Mouse (Mus musculus) brown adipose tissue, adult 24 weeks (tissue): Measurements from ENCODE around the gene Trim28. TPM values are rescaled to one million over a fixed set of nuclear protein-coding genes. Genes with fewer than 3 reads are reported as not detected.
"Not testable (repeated sequence)": the region's sequence is repeated elsewhere in the genome, so short reads cannot be mapped to it uniquely, and the experiment has no call there.

ENCODE experiments used
- H3K27ac ChIP-seq: fragments of 200-500 bp; replicated peaks from 2 replicates; pipeline ENCODE4 v1.5.1; 2012; ENCODE audit warnings: low read depth, mild to moderate bottlenecking, low read length
- H3K4me1 ChIP-seq: fragments of 200-500 bp; 2 replicates; pipeline ENCODE4 v1.6.1; 2012; ENCODE audit warnings: low read length, mixed read lengths; ENCODE audit not compliant: control insufficient read depth, insufficient read depth, insufficient read length
- H3K4me3 ChIP-seq: fragments of 200-500 bp; 2 replicates; pipeline ENCODE4 v1.5.1; 2012; ENCODE audit warnings: low read depth, mild to moderate bottlenecking, low read length, moderate library complexity; ENCODE audit not compliant: insufficient read depth
- polyA plus RNA-seq: library from polyadenylated mRNA; stranded (reverse); fragments of >200 nt; gene quantifications from 2 replicates; pipeline ENCODE4 v1.2.4, GENCODE M21; 2012; ENCODE audit not compliant: missing spikeins, insufficient read depth, insufficient read length

Gene Trim28
- polyA plus RNA-seq, 1 experiment, result 39.4 TPM

DNA sequence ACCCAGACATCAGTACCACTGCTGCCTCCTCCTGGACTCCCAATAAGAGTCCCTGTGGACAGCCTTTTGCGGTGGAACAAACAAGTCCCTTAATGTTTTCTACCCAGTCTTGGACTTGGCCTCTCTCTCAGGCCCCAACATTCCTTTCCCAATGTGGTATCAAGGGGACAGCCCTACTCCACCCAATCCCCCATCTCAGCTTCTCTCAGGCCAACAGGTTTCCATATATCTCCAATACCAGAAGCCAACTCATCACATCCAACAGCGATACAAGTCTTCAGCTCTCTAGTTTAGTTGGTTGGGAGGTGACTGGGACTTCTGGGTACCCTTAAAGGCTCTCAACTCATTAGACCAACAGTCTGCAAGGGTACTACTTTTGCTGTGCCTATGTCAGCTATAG is 54.6 kb downstream of the Trim28 start:
- Histone ChIP-seq H3K4me3 (no peak overlapping the region), H3K27ac (no peak overlapping the region)

DNA sequence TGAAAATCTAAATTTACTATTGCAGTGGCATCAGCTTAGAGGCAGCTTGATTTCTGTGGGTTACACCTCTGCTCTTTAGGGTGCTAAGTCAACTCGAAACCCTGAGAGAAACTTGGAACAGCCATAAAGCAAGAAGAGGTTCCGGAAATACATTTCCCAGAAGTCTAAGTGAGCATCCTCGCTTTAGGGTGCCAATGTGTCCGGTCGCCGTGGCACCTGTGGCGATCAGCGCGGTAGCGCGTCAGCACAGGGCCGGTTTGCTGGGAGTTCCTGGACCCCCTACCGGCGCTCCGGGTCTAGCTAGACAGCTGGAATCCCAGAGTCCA is 55.0 kb downstream of the Trim28 start:
- H3K4me3 ChIP-seq, result peak overlapping the region; percentile 85
- H3K4me1 ChIP-seq, result no peaks in the 10 kb centered on the region
- H3K27ac ChIP-seq, result no peak overlapping the region

More for the DNA sequence above, 54.6 kb downstream of the Trim28 start:
- H3K4me1 ChIP-seq, result no peaks in the 10 kb centered on the region

DNA sequence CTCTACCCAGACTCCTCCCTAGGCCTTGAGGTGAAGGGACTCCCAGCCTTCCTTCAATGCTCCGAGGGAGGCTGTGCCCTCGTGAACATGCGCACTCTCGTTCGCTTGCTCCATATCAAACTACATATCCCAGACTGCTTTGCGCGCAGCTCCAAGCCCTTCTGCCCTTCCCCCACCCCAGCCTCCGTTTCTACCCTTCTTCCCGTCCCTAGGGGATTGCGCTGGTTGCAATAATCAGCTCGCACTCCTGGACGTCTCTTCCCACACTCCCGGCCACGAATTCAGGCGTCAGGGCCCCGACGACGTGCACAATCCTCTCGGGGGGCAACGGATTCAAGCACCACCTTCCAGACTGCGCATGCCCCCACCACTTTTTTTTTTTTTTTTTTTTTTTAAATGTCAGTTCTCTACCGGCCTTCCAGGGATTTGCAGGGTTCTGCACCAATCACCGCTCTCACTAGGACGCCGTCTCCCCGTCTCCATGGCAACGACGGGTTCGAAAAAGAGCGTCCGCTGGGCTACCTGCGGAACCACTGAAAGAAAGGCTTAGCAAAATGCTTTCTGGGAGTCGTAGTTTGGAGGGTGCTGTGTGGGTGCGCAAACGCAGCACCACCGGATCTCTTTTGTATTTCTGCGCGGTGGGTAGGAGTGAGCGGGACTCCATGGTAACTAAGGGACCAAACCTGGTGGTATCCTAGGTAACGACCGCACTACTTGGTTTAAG is 55.5 kb downstream of the Trim28 start, which contains the start of gene Mzf1:
TSS of gene Mzf1 (minus strand) at position 478 of the 724 bp plus-strand sequence.
- H3K27ac ChIP-seq, result peak within 1 kb of the TSS; percentile 65; the same call in 1 of the 2 replicates
- peak within 1 kb of the TSS; percentile 85 for H3K4me3 ChIP-seq
- H3K4me1 ChIP-seq, result no peaks in the 10 kb centered on the region

DNA sequence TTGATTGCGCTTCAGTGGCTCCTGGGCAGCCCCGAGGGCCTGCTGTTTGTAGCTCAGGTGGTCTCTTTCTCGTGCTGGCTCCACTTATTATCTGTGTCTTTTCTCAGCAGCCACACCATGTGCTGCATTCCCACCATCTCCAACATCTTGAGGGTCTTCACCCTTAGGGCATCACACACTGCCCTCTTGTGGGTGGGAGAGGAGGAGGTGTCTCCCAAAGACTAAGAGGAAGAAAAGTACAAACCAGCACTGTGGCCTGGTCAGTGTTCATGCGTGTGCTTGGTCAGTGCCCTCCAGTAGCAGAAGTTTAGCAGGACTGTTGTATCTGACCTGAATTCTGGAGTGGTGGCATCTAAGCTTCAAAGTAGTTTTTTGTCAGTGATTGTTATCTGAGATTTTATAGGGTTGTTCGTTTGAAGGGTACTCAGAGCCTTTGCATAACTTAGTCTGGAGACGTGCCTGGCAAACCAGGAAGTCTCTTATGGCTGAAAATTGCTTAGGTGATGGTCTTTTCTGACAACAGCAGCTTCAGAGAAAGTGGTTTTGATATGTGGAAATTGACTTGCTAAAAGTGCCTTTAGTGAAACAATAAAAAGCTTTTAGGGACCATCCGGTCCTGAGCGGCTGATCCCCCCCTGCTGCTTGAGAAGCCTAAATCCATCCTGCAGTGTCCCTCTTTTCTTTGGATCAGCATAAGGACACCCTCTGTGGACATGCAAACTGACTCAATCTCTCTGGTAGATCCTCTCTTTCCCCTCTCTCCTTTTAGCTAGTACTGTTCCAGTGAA is 58.2 kb downstream of the Trim28 start:
- no peak overlapping the region for H3K27ac ChIP-seq
- H3K4me3 ChIP-seq, result no peak overlapping the region
- H3K4me1 ChIP-seq, result no peaks in the 10 kb centered on the region

DNA sequence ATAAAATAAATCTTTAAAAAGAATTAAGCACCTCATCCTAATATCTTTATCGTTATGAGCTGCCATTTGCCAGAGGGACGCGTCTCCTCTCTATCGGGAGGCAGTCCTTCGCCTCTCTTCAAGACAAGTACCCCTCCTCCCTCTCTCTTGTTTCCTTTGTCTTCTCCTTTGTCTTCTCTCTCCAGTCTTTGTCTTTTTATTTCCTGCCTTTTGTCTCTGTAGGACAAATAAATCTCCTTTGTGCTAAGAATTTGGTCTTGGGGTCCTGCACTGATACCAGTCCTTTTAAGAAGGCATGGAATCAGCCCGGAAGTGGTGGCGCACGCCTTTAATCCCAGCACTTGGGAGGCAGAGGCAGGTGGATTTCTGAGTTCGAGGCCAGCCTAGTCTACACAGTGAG is 60.6 kb downstream of the Trim28 start:
- Histone ChIP-seq H3K4me1 (no peaks in the 10 kb centered on the region), H3K27ac (no peak overlapping the region)

DNA sequence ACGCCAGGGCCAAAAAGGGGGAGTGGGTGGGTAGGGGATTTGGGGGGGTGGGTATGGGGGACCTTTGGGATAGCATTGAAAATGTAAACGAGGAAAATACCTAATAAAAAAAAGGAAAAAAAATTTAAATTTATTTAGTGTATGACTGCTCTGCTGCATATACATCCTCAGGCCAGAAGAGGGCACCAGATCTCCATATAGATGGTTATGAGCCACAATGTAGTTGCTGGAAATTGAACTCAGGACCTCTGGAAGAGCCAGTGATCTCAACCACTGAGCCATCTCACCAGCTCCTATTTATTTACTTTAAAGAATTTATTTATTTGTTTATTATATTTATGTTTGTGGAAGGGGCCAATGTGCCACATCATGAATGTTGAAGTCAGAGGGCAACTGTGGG is 64.5 kb downstream of the Trim28 start:
- not testable (repeated sequence) for H3K4me1 ChIP-seq, H3K27ac ChIP-seq, H3K4me3 ChIP-seq

More for the DNA sequence above, 60.6 kb downstream of the Trim28 start:
- H3K4me3 ChIP-seq, result no peak overlapping the region

DNA sequence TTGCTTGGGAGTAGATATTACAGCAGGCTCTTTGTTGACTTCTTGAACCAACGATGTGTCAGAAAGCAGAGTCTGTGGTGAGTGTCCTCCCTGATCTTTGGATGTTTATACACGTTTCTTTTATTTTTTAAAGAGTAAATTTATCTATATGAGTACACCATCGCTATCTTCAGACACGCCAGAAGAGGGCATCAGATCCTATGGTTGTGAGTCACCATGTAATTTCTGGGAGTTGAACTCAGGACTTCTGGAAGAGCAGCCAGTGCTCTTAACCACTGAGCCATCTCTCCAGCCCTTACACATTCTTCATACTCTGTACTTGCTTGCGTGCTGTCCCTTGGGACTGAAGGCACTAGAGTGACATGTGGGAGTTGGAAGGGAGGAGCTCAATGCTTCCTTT is 73.4 kb downstream of the Trim28 start:
- H3K4me3 ChIP-seq, result no peak overlapping the region
- H3K4me1 ChIP-seq, result no peaks in the 10 kb centered on the region

More for the DNA sequence above, 73.4 kb downstream of the Trim28 start:
- no peak overlapping the region for H3K27ac ChIP-seq

Other genes with a start within 250 kb of the Trim28 start
- gene Zscan18, start 195.5 kb upstream of the Trim28 start, polyA plus RNA-seq, result not detected in 2 replicates
- 2.1 and 4.2 TPM in 2 replicates for gene Zfp329, start 180.3 kb upstream of the Trim28 start, polyA plus RNA-seq
- 12.2 and 15.1 TPM in 2 replicates for gene Zfp110, start 164.4 kb upstream of the Trim28 start, polyA plus RNA-seq
- 2.0 and 2.5 TPM in 2 replicates for gene Zfp128, start 117.9 kb upstream of the Trim28 start, polyA plus RNA-seq
- 3.0 and 3.6 TPM in 2 replicates for gene Zscan22, start 101.3 kb upstream of the Trim28 start, polyA plus RNA-seq
- gene Rps5, start 76.8 kb upstream of the Trim28 start, polyA plus RNA-seq, result 533 and 648 TPM in 2 replicates
- gene Rnf225, start 71.7 kb upstream of the Trim28 start, polyA plus RNA-seq, result not detected in 2 replicates
- 1.4 and 2.7 TPM in 2 replicates for gene Zfp324, start 33.3 kb upstream of the Trim28 start, polyA plus RNA-seq
- gene Zfp446, start 21.3 kb upstream of the Trim28 start, polyA plus RNA-seq, result 0.55 and 1.2 TPM in 2 replicates
- not detected in 2 replicates for gene Slc27a5, start 922 bp upstream of the Trim28 start, polyA plus RNA-seq
- gene Zbtb45, start 10.9 kb downstream of the Trim28 start, polyA plus RNA-seq, result 2.1 and 4.0 TPM in 2 replicates
- gene Chmp2a, start 35.7 kb downstream of the Trim28 start, polyA plus RNA-seq, result 194 and 239 TPM in 2 replicates
- gene Ube2m, start 39.2 kb downstream of the Trim28 start, polyA plus RNA-seq, result 258 and 293 TPM in 2 replicates
- gene Mzf1, start 55.6 kb downstream of the Trim28 start, polyA plus RNA-seq, result not detected in 2 replicates
- gene Vmn1r85, start 96.1 kb downstream of the Trim28 start, polyA plus RNA-seq, result 0.16 TPM in 1 of 2 replicates, not detected in the other
- gene Vmn1r86, start 120.8 kb downstream of the Trim28 start, polyA plus RNA-seq, result not detected in 2 replicates
- not detected in 2 replicates for gene Vmn1r87, start 141.0 kb downstream of the Trim28 start, polyA plus RNA-seq
- not detected in 2 replicates for gene Vmn1r88, start 160.5 kb downstream of the Trim28 start, polyA plus RNA-seq
- gene Vmn1r89, start 213.9 kb downstream of the Trim28 start, polyA plus RNA-seq, result not detected in 2 replicates